Mouse (Mus musculus) CD4-positive helper T cell, adult 2 months (primary cell): Measurements from ENCODE around the gene Fzr1.

Source experiments
- DNase-seq: peaks from one replicate; pipeline ENCODE4 v3.0.0-alpha.2; 2012; ENCODE audit warnings: low read depth, missing footprints, low spot score

Fzr1 gene

GRCm38 (mm10) chr10:81328386-81328785 lies 49.9 kb downstream of the Fzr1 start, which contains the start of gene Tbxa2r:
Gene Tbxa2r, plus strand, starts transcription at chr10:81328731.
- DNase-seq = peak; percentile 57

- no peak for DNase-seq
These were observed 50.4 kb downstream of the Fzr1 start for GRCm38 (mm10) chr10:81327959-81328358.

GRCm38 (mm10) chr10:81326858-81327257 lies 51.5 kb downstream of the Fzr1 start:
- DNase-seq = no peak

- no peak for DNase-seq
These were observed 52.5 kb downstream of the Fzr1 start for GRCm38 (mm10) chr10:81325781-81326180.

GRCm38 (mm10) chr10:81325176-81325575 lies 53.1 kb downstream of the Fzr1 start:
- no peak for DNase-seq

GRCm38 (mm10) chr10:81323791-81324530 lies 54.4 kb downstream of the Fzr1 start:
- DNase-seq = no peak

GRCm38 (mm10) chr10:81323141-81323775 lies 55.1 kb downstream of the Fzr1 start:
- DNase-seq = no peak

GRCm38 (mm10) chr10:81322444-81322843 lies 55.9 kb downstream of the Fzr1 start:
- DNase-seq = no peak

- no peak for DNase-seq
These were observed 56.9 kb downstream of the Fzr1 start for GRCm38 (mm10) chr10:81321436-81321835.

GRCm38 (mm10) chr10:81320550-81321347 lies 57.6 kb downstream of the Fzr1 start, which contains the start of gene Cactin:
Gene Cactin, plus strand, starts transcription at chr10:81321103.
- DNase-seq = peak; percentile 100

GRCm38 (mm10) chr10:81319741-81320549 lies 58.4 kb downstream of the Fzr1 start:
- no peak for DNase-seq

GRCm38 (mm10) chr10:81319330-81319699 lies 59.0 kb downstream of the Fzr1 start:
- DNase-seq = no peak

- no peak for DNase-seq
These were observed 59.6 kb downstream of the Fzr1 start for GRCm38 (mm10) chr10:81318589-81319329.

GRCm38 (mm10) chr10:81317273-81317672 lies 61.0 kb downstream of the Fzr1 start:
- DNase-seq = no peak

- no peak for DNase-seq
These were observed 61.8 kb downstream of the Fzr1 start for GRCm38 (mm10) chr10:81316338-81317060.
